Mouse (Mus musculus): ENCODE measurements at regions not wholly inside any gene's neighbourhood (a gene's known extent, or its start where the extent isn't known, plus 50 kb on each side); places are given as distances from the start of the nearest gene placed in this dataset.
A peak's percentile ranks its signal among the peaks of the same experiment; 100 is the strongest.

GRCm38 (mm10) chr15:43926034-43926433 is 3791.9 kb downstream of the 9330182O14Rik start:
- DNase-seq = no peak

- DNase-seq = no peak
These were observed 3799.4 kb downstream of the 9330182O14Rik start for GRCm38 (mm10) chr15:43933608-43934007.

- DNase-seq = no peak
These were observed 3806.3 kb downstream of the 9330182O14Rik start for GRCm38 (mm10) chr15:43940424-43940823.

GRCm38 (mm10) chr15:43940905-43941304 is 3806.7 kb downstream of the 9330182O14Rik start:
- no peak for DNase-seq

GRCm38 (mm10) chr15:43942002-43942660 is 3808.0 kb downstream of the 9330182O14Rik start:
- DNase-seq = no peak

- no peak for DNase-seq
These were observed 3850.8 kb downstream of the 9330182O14Rik start for GRCm38 (mm10) chr15:43984991-43985390.

- DNase-seq = peak in 1 of 2 experiments; percentile 1
These were observed 3857.1 kb downstream of the 9330182O14Rik start for GRCm38 (mm10) chr15:43991229-43991628.

GRCm38 (mm10) chr15:43992936-43993335 is 3858.8 kb downstream of the 9330182O14Rik start:
- DNase-seq = no peak

- DNase-seq = no peak
These were observed 3892.4 kb downstream of the 9330182O14Rik start for GRCm38 (mm10) chr15:44026468-44027028.

- DNase-seq = no peak
These were observed 3901.7 kb downstream of the 9330182O14Rik start for GRCm38 (mm10) chr15:44035900-44036299.

GRCm38 (mm10) chr15:44037893-44038292 is 3903.7 kb downstream of the 9330182O14Rik start:
- no peak for DNase-seq

- DNase-seq = no peak
These were observed 3916.6 kb downstream of the 9330182O14Rik start for GRCm38 (mm10) chr15:44050565-44051274.

- no peak for DNase-seq
These were observed 3930.7 kb downstream of the 9330182O14Rik start for GRCm38 (mm10) chr15:44064855-44065254.

- DNase-seq = peak; percentile 6 to 14
These were observed 3949.5 kb downstream of the 9330182O14Rik start for GRCm38 (mm10) chr15:44083680-44084079.

- DNase-seq = no peak
These were observed 3978.3 kb downstream of the 9330182O14Rik start for GRCm38 (mm10) chr15:44112328-44112944.

- no peak for DNase-seq
These were observed 4000.0 kb downstream of the 9330182O14Rik start for GRCm38 (mm10) chr15:44134213-44134612.

Measured in heart, adult 18-20 months (tissue).